Mouse (Mus musculus): Measurements from ENCODE around the gene Rsph3a. TPM values are rescaled to one million over a fixed set of nuclear protein-coding genes. Genes with fewer than 3 reads are reported as not detected.
"Not testable (repeated sequence)": the region's sequence is repeated elsewhere in the genome, so short reads cannot be mapped to it uniquely, and the experiment has no call there.

Rsph3a gene
- 73.9 and 74.1 TPM in 2 replicates for polyA plus RNA-seq (2016; fragmentation: Nextera tagmentation; extraction: Ambion mirVana)

- peak within 1 kb of the TSS; percentile 57; the same call in 1 of the 2 replicates for H3K27ac ChIP-seq
- peak within 1 kb of the TSS; percentile 62 for H3K4me2 ChIP-seq (replicated peaks)
- H3K27me3 ChIP-seq (replicated peaks); H3K9me3 ChIP-seq; H3K36me3 ChIP-seq; H3K4me1 ChIP-seq: not testable (repeated sequence)
- peak; percentile 98 for ATAC-seq (ENCODE audit: low FRiP score, low read depth)
- H3K4me3 ChIP-seq: peak within 1 kb of the TSS; percentile 61
- H3K9ac ChIP-seq: peak within 1 kb of the TSS; percentile 64
- WGBS: 4% methylated on average over 56 of the region's 58 CpGs
Observed at GRCm38 (mm10) chr17:7945117-7946052, at the start of gene Rsph3a. TSS of gene Rsph3a (plus strand) at chr17:7945614.

- ATAC-seq (ENCODE audit: low FRiP score, low read depth): no peak
- Histone ChIP-seq H3K27ac (no peak overlapping the region), H3K9ac (no peak overlapping the region), H3K4me3 (no peak overlapping the region), H3K4me1 (no peaks in the 10 kb centered on the region), H3K27me3 (replicated peaks) (no peaks in the 10 kb centered on the region), H3K9me3 (no peaks in the 10 kb centered on the region), H3K4me2 (replicated peaks) (no peak overlapping the region), H3K36me3 (no peaks in the 10 kb centered on the region)
- WGBS: 67% methylated on average over 10 of the region's 10 CpGs
Observed at GRCm38 (mm10) chr17:7896047-7896635, 49.3 kb upstream of the Rsph3a start.

- no peaks in the 10 kb centered on the region for H3K9me3 ChIP-seq
- no peak for ATAC-seq (ENCODE audit: low FRiP score, low read depth)
- H3K4me3 ChIP-seq: no peak overlapping the region
- 85% methylated on average over 11 of the region's 11 CpGs for WGBS
- no peak overlapping the region for H3K9ac ChIP-seq
- no peak overlapping the region for H3K27ac ChIP-seq
- H3K36me3 ChIP-seq: no peaks in the 10 kb centered on the region
- no peak overlapping the region for H3K4me2 ChIP-seq (replicated peaks)
- H3K27me3 ChIP-seq (replicated peaks): no peaks in the 10 kb centered on the region
- no peaks in the 10 kb centered on the region for H3K4me1 ChIP-seq
Observed at GRCm38 (mm10) chr17:7897120-7897519, 48.3 kb upstream of the Rsph3a start.

- no peaks in the 10 kb centered on the region for H3K27me3 ChIP-seq (replicated peaks)
- H3K9me3 ChIP-seq: no peaks in the 10 kb centered on the region
- H3K9ac ChIP-seq: no peak overlapping the region
- ATAC-seq (ENCODE audit: low FRiP score, low read depth): no peak
- H3K4me1 ChIP-seq: no peaks in the 10 kb centered on the region
- WGBS: 89% methylated on average over 4 of the region's 4 CpGs
- no peak overlapping the region for H3K4me3 ChIP-seq
- H3K4me2 ChIP-seq (replicated peaks): no peak overlapping the region
- H3K36me3 ChIP-seq: no peaks in the 10 kb centered on the region
- H3K27ac ChIP-seq: no peak overlapping the region
Observed at GRCm38 (mm10) chr17:7897756-7898155, 47.7 kb upstream of the Rsph3a start.

GRCm38 (mm10) chr17:7899233-7899632, 46.2 kb upstream of the Rsph3a start:
- H3K36me3 ChIP-seq: no peaks in the 10 kb centered on the region

GRCm38 (mm10) chr17:7899961-7900360, 45.5 kb upstream of the Rsph3a start:
- no peaks in the 10 kb centered on the region for H3K9me3 ChIP-seq
- H3K9ac ChIP-seq: no peak overlapping the region
- no peak for ATAC-seq (ENCODE audit: low FRiP score, low read depth)
- H3K4me2 ChIP-seq (replicated peaks): no peak overlapping the region
- H3K27me3 ChIP-seq (replicated peaks): no peaks in the 10 kb centered on the region
- H3K4me3 ChIP-seq: no peak overlapping the region
- H3K27ac ChIP-seq: no peak overlapping the region
- H3K4me1 ChIP-seq: no peaks in the 10 kb centered on the region
- no peaks in the 10 kb centered on the region for H3K36me3 ChIP-seq
- 85% methylated on average over 4 of the region's 4 CpGs for WGBS

More at GRCm38 (mm10) chr17:7899233-7899632, 46.2 kb upstream of the Rsph3a start:
- H3K9me3 ChIP-seq: no peaks in the 10 kb centered on the region
- no peaks in the 10 kb centered on the region for H3K27me3 ChIP-seq (replicated peaks)
- H3K4me2 ChIP-seq (replicated peaks): no peak overlapping the region
- no peak overlapping the region for H3K4me3 ChIP-seq
- no peak for ATAC-seq (ENCODE audit: low FRiP score, low read depth)
- H3K27ac ChIP-seq: no peak overlapping the region
- H3K9ac ChIP-seq: no peak overlapping the region
- H3K4me1 ChIP-seq: no peaks in the 10 kb centered on the region
- WGBS: 71% methylated on average over 6 of the region's 6 CpGs

GRCm38 (mm10) chr17:7901536-7901935, 43.9 kb upstream of the Rsph3a start:
- no peak overlapping the region for H3K4me3 ChIP-seq
- no peak overlapping the region for H3K27ac ChIP-seq
- H3K4me2 ChIP-seq (replicated peaks): no peak overlapping the region
- 85% methylated on average over 2 of the region's 2 CpGs for WGBS
- no peak for ATAC-seq (ENCODE audit: low FRiP score, low read depth)
- no peaks in the 10 kb centered on the region for H3K36me3 ChIP-seq
- H3K9me3 ChIP-seq: no peaks in the 10 kb centered on the region
- no peaks in the 10 kb centered on the region for H3K27me3 ChIP-seq (replicated peaks)
- no peak overlapping the region for H3K9ac ChIP-seq
- H3K4me1 ChIP-seq: no peaks in the 10 kb centered on the region

GRCm38 (mm10) chr17:7902362-7902761, 43.1 kb upstream of the Rsph3a start:
- H3K4me1 ChIP-seq: no peaks in the 10 kb centered on the region
- H3K9ac ChIP-seq: no peak overlapping the region
- no peaks in the 10 kb centered on the region for H3K27me3 ChIP-seq (replicated peaks)
- H3K27ac ChIP-seq: no peak overlapping the region
- no peaks in the 10 kb centered on the region for H3K9me3 ChIP-seq
- no peak overlapping the region for H3K4me3 ChIP-seq
- no peak overlapping the region for H3K4me2 ChIP-seq (replicated peaks)
- no peaks in the 10 kb centered on the region for H3K36me3 ChIP-seq
- 78% methylated on average over 3 of the region's 3 CpGs for WGBS
- no peak for ATAC-seq (ENCODE audit: low FRiP score, low read depth)

- Histone ChIP-seq H3K36me3 (no peaks in the 10 kb centered on the region), H3K27ac (no peak overlapping the region), H3K4me3 (no peak overlapping the region), H3K9me3 (no peaks in the 10 kb centered on the region), H3K27me3 (replicated peaks) (no peaks in the 10 kb centered on the region), H3K4me1 (no peaks in the 10 kb centered on the region), H3K4me2 (replicated peaks) (no peak overlapping the region), H3K9ac (no peak overlapping the region)
- WGBS: 59% methylated on average over 2 of the region's 2 CpGs
- ATAC-seq (ENCODE audit: low FRiP score, low read depth): no peak
Observed at GRCm38 (mm10) chr17:7904992-7905391, 40.4 kb upstream of the Rsph3a start.

- H3K4me2 ChIP-seq (replicated peaks): no peak overlapping the region
- no peak overlapping the region for H3K27ac ChIP-seq
- no peak overlapping the region for H3K9ac ChIP-seq
- no peak for ATAC-seq (ENCODE audit: low FRiP score, low read depth)
- H3K4me1 ChIP-seq: no peaks in the 10 kb centered on the region
- 45% methylated on average over 4 of the region's 4 CpGs for WGBS
- H3K9me3 ChIP-seq: peaks cover 2% of the 10 kb centered on the region
- no peak overlapping the region for H3K4me3 ChIP-seq
- 0 out of 2 replicates have a peak, but pooled peaks cover under 1% of the 10 kb centered on the region for H3K27me3 ChIP-seq (replicated peaks)
- H3K36me3 ChIP-seq: no peaks in the 10 kb centered on the region; the same call in 1 of the 2 replicates
Observed at GRCm38 (mm10) chr17:7905936-7906685, 39.3 kb upstream of the Rsph3a start.

GRCm38 (mm10) chr17:7914596-7915227, 30.7 kb upstream of the Rsph3a start:
- H3K27ac ChIP-seq: no peak overlapping the region
- no peaks in the 10 kb centered on the region; the same call in 1 of the 2 replicates for H3K36me3 ChIP-seq
- no peaks in the 10 kb centered on the region for H3K4me1 ChIP-seq
- no peak overlapping the region for H3K4me2 ChIP-seq (replicated peaks)
- no peak for ATAC-seq (ENCODE audit: low FRiP score, low read depth)
- 0 out of 2 replicates have a peak, but pooled peaks cover 2% of the 10 kb centered on the region for H3K27me3 ChIP-seq (replicated peaks)
- no peak overlapping the region for H3K9ac ChIP-seq
- H3K9me3 ChIP-seq: peaks cover 4% of the 10 kb centered on the region
- 84% methylated on average over 2 of the region's 2 CpGs for WGBS
- H3K4me3 ChIP-seq: no peak overlapping the region
